Mouse (Mus musculus): ENCODE data around the gene Mapk1ip1. TPM values are rescaled to one million over a fixed set of nuclear protein-coding genes. Genes with fewer than 3 reads are reported as not detected.

The Mapk1ip1 gene
- polyA plus RNA-seq, 2 experiments = 1.9 to 6.3 TPM

DNA sequence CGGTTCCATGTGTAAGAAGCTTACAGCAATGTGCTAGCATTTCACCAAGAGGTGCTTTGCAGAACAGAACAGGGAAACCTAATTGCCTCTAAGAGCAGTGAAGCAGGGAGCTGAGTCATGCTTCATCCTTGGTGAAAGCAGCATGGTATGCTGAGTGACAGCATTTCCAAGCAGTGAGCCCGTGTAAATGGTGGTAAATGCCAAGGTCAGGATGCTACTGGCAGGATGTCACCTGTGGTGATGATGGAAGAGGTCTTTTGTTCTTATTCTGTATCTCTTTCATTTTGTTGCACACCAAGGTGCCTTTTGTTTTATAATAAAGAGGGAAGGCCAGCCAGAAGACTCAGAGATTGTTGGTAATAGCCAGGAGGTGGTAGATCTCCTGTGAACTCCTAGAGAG, 10.6 kb upstream of the Mapk1ip1 start:
- Histone ChIP-seq H3K27ac (no peak overlapping the region), H3K36me3 (replicated peaks; ENCODE audit: control insufficient read depth, insufficient read depth, low read depth) (peaks cover 18% of the 10 kb centered on the region), H3K9ac (replicated peaks) (no peak overlapping the region), H3K9me3 (ENCODE audit: control insufficient read depth, low read length) (no peaks in the 10 kb centered on the region), H3K4me3 (ENCODE audit: insufficient read depth in 1 of 2, low read depth in 2 of 2, low read length in 2 of 2) (no peak overlapping the region), H3K4me2 (ENCODE audit: low read depth) (no peak overlapping the region), H3K27me3 (ENCODE audit: control insufficient read depth, insufficient read depth, low read length) (no peaks in the 10 kb centered on the region), H3K4me1 (replicated peaks; ENCODE audit: control insufficient read depth in 2 of 2, insufficient read depth in 2 of 2, low read length in 1 of 2) (no peaks in the 10 kb centered on the region)
- TF ChIP-seq CTCF (IDR thresholded peaks at IDR 0.05; ENCODE audit: low read depth) (no peak), EP300 (IDR thresholded peaks at IDR 0.05; ENCODE audit: low read depth) (no peak)
- ATAC-seq (ENCODE audit: insufficient read depth) (no peak), DNase-seq (ENCODE audit: low read depth in 3 of 3, low spot score in 3 of 3) (no peak)
- WGBS (ENCODE audit: insufficient replicate concordance) = 57% methylated on average over 2 of the region's 2 CpGs

DNA sequence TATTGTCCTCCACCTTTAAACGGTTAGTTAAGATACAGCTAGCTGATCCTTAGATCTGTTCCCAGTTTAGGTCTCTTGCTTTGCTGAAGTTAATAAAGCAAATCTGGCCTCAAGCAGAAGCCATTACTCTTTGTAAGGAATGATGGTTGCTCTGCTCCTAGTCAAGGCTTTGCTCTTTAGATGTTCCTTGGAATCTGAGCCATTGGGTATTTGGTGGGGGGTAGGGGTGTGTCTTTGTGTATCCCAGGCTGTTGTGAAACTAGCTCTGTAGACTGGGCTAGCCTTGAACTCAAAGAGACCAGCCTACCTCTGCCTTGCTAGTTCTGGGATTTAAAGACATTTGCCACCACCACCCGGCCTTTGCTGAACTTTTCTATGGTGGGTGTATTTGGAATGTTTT, 8.1 kb upstream of the Mapk1ip1 start:
- ATAC-seq (ENCODE audit: insufficient read depth) (no peak), DNase-seq (ENCODE audit: low read depth in 3 of 3, low spot score in 3 of 3) (no peak)
- Histone ChIP-seq H3K27ac (no peak overlapping the region), H3K27me3 (ENCODE audit: control insufficient read depth, insufficient read depth, low read length) (no peaks in the 10 kb centered on the region), H3K4me2 (ENCODE audit: low read depth) (no peak overlapping the region), H3K9ac (replicated peaks) (no peak overlapping the region), H3K4me3 (ENCODE audit: insufficient read depth in 1 of 2, low read depth in 2 of 2, low read length in 2 of 2) (no peak overlapping the region), H3K9me3 (ENCODE audit: control insufficient read depth, low read length) (no peaks in the 10 kb centered on the region), H3K4me1 (replicated peaks; ENCODE audit: control insufficient read depth in 2 of 2, insufficient read depth in 2 of 2, low read length in 1 of 2) (peaks cover 0 to 4% of the 10 kb centered on the region in 2 experiments; a peak in 2 of 4 replicates), H3K36me3 (replicated peaks; ENCODE audit: control insufficient read depth, insufficient read depth, low read depth) (peaks cover 21% of the 10 kb centered on the region)
- 80% methylated on average over 2 of the region's 2 CpGs for WGBS (ENCODE audit: insufficient replicate concordance)
- TF ChIP-seq CTCF (IDR thresholded peaks at IDR 0.05; ENCODE audit: low read depth) (no peak), EP300 (IDR thresholded peaks at IDR 0.05; ENCODE audit: low read depth) (no peak)

DNA sequence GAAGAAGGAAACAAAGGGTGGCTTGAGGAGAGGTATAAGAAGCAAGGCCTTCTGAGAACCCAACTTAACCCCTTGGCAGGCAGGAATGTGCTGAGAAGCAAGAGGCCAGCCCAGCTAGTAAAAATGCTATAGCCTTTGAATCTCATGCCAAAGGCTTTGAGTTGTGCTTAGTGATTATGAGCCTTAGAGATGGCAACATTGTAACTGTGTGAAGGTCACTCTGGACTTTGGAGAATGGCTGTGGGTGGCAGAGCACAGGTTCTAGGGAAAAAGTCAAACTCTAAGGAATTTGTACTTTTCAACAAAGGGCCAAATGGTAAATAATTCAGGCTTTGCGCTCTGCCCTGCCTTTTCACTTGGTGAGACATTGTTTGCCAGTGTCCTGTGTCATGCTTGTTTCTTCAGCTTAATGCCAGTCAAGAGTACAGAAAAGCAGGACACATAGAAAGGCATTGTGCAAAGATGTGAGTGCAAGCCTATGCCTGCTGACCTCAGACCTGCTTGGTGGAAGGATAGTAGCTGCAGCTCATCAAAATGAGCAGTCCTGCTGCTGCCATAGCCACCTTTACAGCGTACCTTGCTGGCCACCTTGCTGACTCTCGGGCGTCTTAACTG, 7.5 kb upstream of the Mapk1ip1 start:
- DNase-seq (ENCODE audit: low read depth in 3 of 3, low spot score in 3 of 3) (no peak), ATAC-seq (ENCODE audit: insufficient read depth) (no peak)
- H3K36me3 ChIP-seq (replicated peaks; ENCODE audit: control insufficient read depth, insufficient read depth, low read depth) = peaks cover 22% of the 10 kb centered on the region
- H3K4me1 ChIP-seq (replicated peaks; ENCODE audit: control insufficient read depth in 2 of 2, insufficient read depth in 2 of 2, low read length in 1 of 2) = peaks cover 0 to 4% of the 10 kb centered on the region in 2 experiments; a peak in 2 of 4 replicates
- no peak overlapping the region for H3K27ac ChIP-seq
- 90% methylated on average over 4 of the region's 4 CpGs for WGBS (ENCODE audit: insufficient replicate concordance)
- TF ChIP-seq CTCF (IDR thresholded peaks at IDR 0.05; ENCODE audit: low read depth) = no peak
- TF ChIP-seq EP300 (IDR thresholded peaks at IDR 0.05; ENCODE audit: low read depth) = no peak
- H3K4me2 ChIP-seq (ENCODE audit: low read depth) = no peak overlapping the region
- no peak overlapping the region for H3K9ac ChIP-seq (replicated peaks)
- no peaks in the 10 kb centered on the region for H3K9me3 ChIP-seq (ENCODE audit: control insufficient read depth, low read length)
- no peak overlapping the region for H3K4me3 ChIP-seq (ENCODE audit: insufficient read depth in 1 of 2, low read depth in 2 of 2, low read length in 2 of 2)
- no peaks in the 10 kb centered on the region for H3K27me3 ChIP-seq (ENCODE audit: control insufficient read depth, insufficient read depth, low read length)

DNA sequence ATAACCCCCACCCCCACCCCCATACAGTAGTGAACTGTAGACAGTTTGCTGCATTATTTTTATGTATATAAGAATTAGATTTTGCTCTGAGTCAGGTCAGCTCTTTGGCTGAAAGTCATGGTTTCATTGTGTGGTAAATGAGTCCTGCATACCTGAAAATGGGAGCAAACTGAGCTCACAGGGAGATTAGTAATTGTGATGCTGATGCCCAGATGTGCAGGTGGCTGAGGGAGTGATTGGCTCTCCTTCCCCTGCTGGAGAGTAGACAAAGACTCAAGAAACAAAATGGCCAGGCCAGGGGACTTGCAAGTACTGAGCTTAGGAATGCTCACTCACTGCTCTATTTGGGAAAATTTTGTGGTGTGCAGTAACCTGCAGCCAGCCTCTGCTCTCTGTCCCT, 4.0 kb upstream of the Mapk1ip1 start:
- no peak overlapping the region for H3K4me3 ChIP-seq (ENCODE audit: insufficient read depth in 1 of 2, low read depth in 2 of 2, low read length in 2 of 2)
- H3K4me2 ChIP-seq (ENCODE audit: low read depth) = no peak overlapping the region
- TF ChIP-seq EP300 (IDR thresholded peaks at IDR 0.05; ENCODE audit: low read depth) (no peak), CTCF (IDR thresholded peaks at IDR 0.05; ENCODE audit: low read depth) (no peak)
- no peaks in the 10 kb centered on the region for H3K27me3 ChIP-seq (ENCODE audit: control insufficient read depth, insufficient read depth, low read length)
- no peaks in the 10 kb centered on the region for H3K9me3 ChIP-seq (ENCODE audit: control insufficient read depth, low read length)
- peaks cover 22% of the 10 kb centered on the region for H3K36me3 ChIP-seq (replicated peaks; ENCODE audit: control insufficient read depth, insufficient read depth, low read depth)
- no peak overlapping the region for H3K27ac ChIP-seq
- no peak for DNase-seq (ENCODE audit: low read depth in 3 of 3, low spot score in 3 of 3)
- ATAC-seq (ENCODE audit: insufficient read depth) = no peak
- peaks cover 9 to 17% of the 10 kb centered on the region in 2 experiments for H3K4me1 ChIP-seq (replicated peaks; ENCODE audit: control insufficient read depth in 2 of 2, insufficient read depth in 2 of 2, low read length in 1 of 2)
- H3K9ac ChIP-seq (replicated peaks) = no peak overlapping the region

DNA sequence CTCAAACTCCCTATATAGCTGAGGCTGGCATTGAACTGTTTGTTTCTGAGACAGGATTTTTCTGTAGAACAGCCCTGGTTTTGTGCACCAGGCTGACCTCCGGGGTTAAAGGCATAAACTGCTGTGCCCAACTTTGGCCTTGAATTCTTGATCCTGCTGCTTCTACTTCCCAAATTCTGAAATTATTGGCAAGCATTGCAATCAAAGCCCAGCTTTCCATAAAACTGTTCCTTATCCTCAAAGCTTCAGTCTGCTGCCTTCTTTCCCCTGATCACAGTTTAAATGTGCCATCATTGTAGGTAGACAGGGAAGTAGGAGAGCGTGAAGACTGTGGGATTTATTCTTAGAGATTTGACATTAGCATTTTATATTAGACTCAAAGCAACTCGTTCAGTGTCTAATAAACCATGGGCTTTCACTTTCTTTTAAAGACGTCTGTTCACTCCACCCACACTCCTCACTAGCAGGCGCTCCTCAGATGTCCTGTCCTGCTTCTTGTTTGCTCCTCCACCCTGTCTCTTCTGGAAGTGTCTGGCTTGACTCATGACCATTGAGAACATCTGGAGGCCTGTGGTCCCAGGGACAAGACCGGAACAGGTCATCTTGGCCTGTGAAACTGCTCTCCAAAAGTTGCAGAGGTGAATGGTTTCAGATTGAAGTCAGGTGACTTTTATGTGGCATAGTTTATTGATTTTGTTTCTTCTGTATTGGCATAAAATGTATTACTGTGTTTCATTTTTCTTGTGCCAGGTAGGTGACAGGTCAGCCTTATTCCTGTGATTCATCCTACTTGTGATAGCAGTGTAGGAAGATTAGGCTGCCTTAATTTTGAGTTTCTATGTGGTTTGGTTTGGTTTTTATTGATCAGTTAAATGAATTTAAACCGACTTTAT, 2.2 kb upstream of the Mapk1ip1 start:
- 75% methylated on average over 7 of the region's 7 CpGs for WGBS (ENCODE audit: insufficient replicate concordance)
- Histone ChIP-seq H3K4me2 (ENCODE audit: low read depth) (peak overlapping the region; percentile 97), H3K4me1 (replicated peaks; ENCODE audit: control insufficient read depth in 2 of 2, insufficient read depth in 2 of 2, low read length in 1 of 2) (peaks cover 13 to 21% of the 10 kb centered on the region in 2 experiments), H3K9ac (replicated peaks) (no peak overlapping the region; the same call in none of the 2 replicates), H3K27me3 (ENCODE audit: control insufficient read depth, insufficient read depth, low read length) (no peaks in the 10 kb centered on the region), H3K36me3 (replicated peaks; ENCODE audit: control insufficient read depth, insufficient read depth, low read depth) (peaks cover 16% of the 10 kb centered on the region), H3K9me3 (ENCODE audit: control insufficient read depth, low read length) (no peaks in the 10 kb centered on the region), H3K27ac (no peak overlapping the region), H3K4me3 (ENCODE audit: insufficient read depth in 1 of 2, low read depth in 2 of 2, low read length in 2 of 2) (peak overlapping the region in 1 of 2 experiments; percentile 93; a peak in 1 of 4 replicates)
- no peak for TF ChIP-seq CTCF (IDR thresholded peaks at IDR 0.05; ENCODE audit: low read depth)
- TF ChIP-seq EP300 (IDR thresholded peaks at IDR 0.05; ENCODE audit: low read depth) = no peak
- ATAC-seq (ENCODE audit: insufficient read depth) = no peak
- DNase-seq (ENCODE audit: low read depth in 3 of 3, low spot score in 3 of 3) = no peak

All from liver, embryonic 14.5 days (tissue).